Mouse (Mus musculus): ENCODE measurements around the gene Zfp595. TPM values are rescaled to one million over a fixed set of nuclear protein-coding genes. Genes with fewer than 3 reads are reported as not detected.

The Zfp595 gene
- total RNA-seq (2023) = 12.2 TPM

GRCm38 (mm10) chr13:67332019-67332724 is at the start of gene Zfp595:
Zfp595 (minus strand) TSS chr13:67332570.

GRCm38 (mm10) chr13:67375050-67375911 is 42.9 kb upstream of the Zfp595 start, which contains the start of the genes Gm28041 and Zfp456:
Gm28041 (minus strand) TSS chr13:67375733.
Zfp456 (minus strand) TSS chr13:67375810.

GRCm38 (mm10) chr13:67360131-67360744 is 27.9 kb upstream of the Zfp595 start, which contains the start of the genes Gm28044 and Zfp953:
Gm28044 (minus strand) TSS chr13:67360536.
Zfp953 (minus strand) TSS chr13:67360605.

GRCm38 (mm10) chr13:67305822-67306672 is 26.3 kb downstream of the Zfp595 start, which contains the start of gene Zfp457:
Zfp457 (minus strand) TSS chr13:67306485.

GRCm38 (mm10) chr13:67278314-67278713 is 54.1 kb downstream of the Zfp595 start, which contains the start of gene Zfp458:
Zfp458 (minus strand) TSS chr13:67278466.

Other genes starting within 250 kb of the Zfp595 start
- not detected for gene Zfp708, start 234.6 kb downstream of the Zfp595 start, total RNA-seq (2023)
- gene Gm28557, start 224.0 kb downstream of the Zfp595 start, total RNA-seq (2023) = 4.1 TPM
- not detected for gene Rslcan18, start 216.3 kb downstream of the Zfp595 start, total RNA-seq (2023)
- 3.9 TPM for gene Zfp759, start 210.9 kb downstream of the Zfp595 start, total RNA-seq (2023)
- gene Rsl1, start 159.4 kb downstream of the Zfp595 start, total RNA-seq (2023) = 8.6 TPM
- gene Zfp455, start 138.1 kb downstream of the Zfp595 start, total RNA-seq (2023) = 1.3 TPM
- gene Zfp458, start 54.1 kb downstream of the Zfp595 start, total RNA-seq (2023) = 2.2 TPM
- gene Zfp457, start 26.1 kb downstream of the Zfp595 start, total RNA-seq (2023) = 1.4 TPM
- not detected for gene Gm28044, start 28.0 kb upstream of the Zfp595 start, total RNA-seq (2023)
- 9.0 TPM for gene Zfp953, start 28.0 kb upstream of the Zfp595 start, total RNA-seq (2023)
- 3.4 TPM for gene Gm28041, start 43.2 kb upstream of the Zfp595 start, total RNA-seq (2023)
- 7.4 TPM for gene Zfp456, start 43.2 kb upstream of the Zfp595 start, total RNA-seq (2023)
- 19.0 TPM for gene Zfp429, start 67.2 kb upstream of the Zfp595 start, total RNA-seq (2023)
- gene Zfp459, start 88.8 kb upstream of the Zfp595 start, total RNA-seq (2023) = 3.3 TPM
- gene Zfp874a, start 119.1 kb upstream of the Zfp595 start, total RNA-seq (2023) = 14.4 TPM
- 25.2 TPM for gene Zfp874b, start 151.7 kb upstream of the Zfp595 start, total RNA-seq (2023)
- gene Zfp58, start 168.0 kb upstream of the Zfp595 start, total RNA-seq (2023) = 13.9 TPM
- gene Gm26965, start 193.6 kb upstream of the Zfp595 start, total RNA-seq (2023) = not detected
- gene Zfp87, start 193.6 kb upstream of the Zfp595 start, total RNA-seq (2023) = 21.2 TPM
- gene Zfp748, start 221.3 kb upstream of the Zfp595 start, total RNA-seq (2023) = 12.6 TPM